Mouse (Mus musculus) stomach, embryonic 15.5 days (tissue): ENCODE results near the gene Hspd1. TPM values are rescaled to one million over a fixed set of nuclear protein-coding genes. Genes with fewer than 3 reads are reported as not detected.

Experiments used
- ATAC-seq: fragments of 200-750 bp; cut with Nextera tagmentation; 2 replicates; pipeline ENCODE4 v1.8.0; 2017; ENCODE audit warnings: low read depth, moderate number of reproducible peaks, moderate TSS enrichment; ENCODE audit not compliant: insufficient read depth, low FRiP score
- H3K27ac ChIP-seq: fragments of 300-500 bp; sonication (generic); 2 replicates; pipeline ENCODE4 v1.5.1; 2015; ENCODE audit warnings: mild to moderate bottlenecking, inconsistent platforms
- H3K27me3 ChIP-seq: fragments of 300-500 bp; sonication (generic); replicated peaks from 2 replicates; pipeline ENCODE4 v1.6.1; 2015; ENCODE audit warnings: inconsistent platforms
- H3K36me3 ChIP-seq: fragments of 300-500 bp; sonication (generic); 2 replicates; pipeline ENCODE4 v1.6.1; 2015; ENCODE audit warnings: inconsistent platforms
- H3K4me1 ChIP-seq: fragments of 300-500 bp; sonication (generic); 2 replicates; pipeline ENCODE4 v1.6.1; 2015; ENCODE audit warnings: inconsistent platforms
- H3K4me2 ChIP-seq: fragments of 300-500 bp; sonication (generic); 2 replicates; pipeline ENCODE4 v1.6.1; 2015; ENCODE audit warnings: mild to moderate bottlenecking, inconsistent platforms
- H3K4me3 ChIP-seq: fragments of 300-500 bp; sonication (generic); replicated peaks from 2 replicates; pipeline ENCODE4 v1.5.1; 2015; ENCODE audit warnings: inconsistent platforms
- H3K9ac ChIP-seq: fragments of 300-500 bp; sonication (generic); 2 replicates; pipeline ENCODE4 v1.6.1; 2015; ENCODE audit warnings: inconsistent platforms
- H3K9me3 ChIP-seq: fragments of 300-500 bp; sonication (generic); 2 replicates; pipeline ENCODE4 v1.6.1; 2016; ENCODE audit warnings: inconsistent platforms
- WGBS: fragments of 180-500 bp; shearing (Covaris S2); methylation state at CpG from one replicate; pipeline ENCODE4 v1.1.7; 2015; 5-methylcytosine and 5-hydroxymethylcytosine counted together
- polyA plus RNA-seq: library from polyadenylated mRNA; unstranded; fragments of >200 nt; fragmentation: Nextera tagmentation; extraction: Ambion mirVana; gene quantifications from 2 replicates; pipeline ENCODE4 v1.2.1, GENCODE M21; 2015

Hspd1 gene
- polyA plus RNA-seq, 1 experiment from 2014 or later: 436 TPM

DNA sequence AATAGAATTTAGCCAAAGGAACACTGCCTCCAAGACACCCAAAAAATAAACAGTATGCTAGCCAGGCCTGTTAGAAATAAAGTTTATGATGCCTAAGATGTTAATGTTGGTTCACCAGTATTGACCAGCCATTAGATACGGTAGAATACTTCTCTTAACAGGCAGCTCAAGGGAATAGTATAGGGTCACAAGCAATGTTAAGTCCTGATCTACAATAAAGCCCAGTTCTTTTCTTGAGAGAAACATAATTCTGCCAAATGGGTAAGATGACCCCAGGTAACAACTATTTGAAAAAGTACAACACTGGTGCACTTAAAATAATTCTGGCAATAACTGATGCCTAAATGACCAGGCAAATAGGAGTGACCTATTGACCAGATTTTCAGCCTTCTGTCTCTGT, 60.1 kb downstream of the Hspd1 start:
- 0 out of 2 replicates have a peak overlapping the region, but pooled peaks have one; percentile 82 for H3K4me3 ChIP-seq
- H3K27ac ChIP-seq: peak overlapping the region; percentile 81; the same call in 1 of the 2 replicates
- H3K4me2 ChIP-seq: peak overlapping the region; percentile 58
- H3K4me1 ChIP-seq: no peaks in the 10 kb centered on the region
- 92% methylated on average over 1 of the region's 1 CpGs for WGBS
- H3K36me3 ChIP-seq: no peaks in the 10 kb centered on the region
- H3K27me3 ChIP-seq: no peaks in the 10 kb centered on the region
- no peak for ATAC-seq
- no peak overlapping the region for H3K9ac ChIP-seq
- no peaks in the 10 kb centered on the region for H3K9me3 ChIP-seq

Other genes with a start within 250 kb of the Hspd1 start
- gene Ankrd44, start 161.9 kb downstream of the Hspd1 start, polyA plus RNA-seq: 11.2 and 11.8 TPM in 2 replicates
- gene Sf3b1, start 60.8 kb downstream of the Hspd1 start, polyA plus RNA-seq: 259 and 270 TPM in 2 replicates
- gene Coq10b, start 35.5 kb downstream of the Hspd1 start, polyA plus RNA-seq: 20.5 and 21.2 TPM in 2 replicates
- 499 and 561 TPM in 2 replicates for gene Hspe1, start 111 bp downstream of the Hspd1 start, polyA plus RNA-seq
- 144 and 156 TPM in 2 replicates for gene Mob4, start 43.0 kb upstream of the Hspd1 start, polyA plus RNA-seq
- gene Rftn2, start 138.5 kb upstream of the Hspd1 start, polyA plus RNA-seq: 8.6 and 9.0 TPM in 2 replicates
- 3.4 and 3.6 TPM in 2 replicates for gene Mars2, start 148.9 kb upstream of the Hspd1 start, polyA plus RNA-seq